Mouse (Mus musculus): ENCODE measurements around the gene Stap2.

DNA sequence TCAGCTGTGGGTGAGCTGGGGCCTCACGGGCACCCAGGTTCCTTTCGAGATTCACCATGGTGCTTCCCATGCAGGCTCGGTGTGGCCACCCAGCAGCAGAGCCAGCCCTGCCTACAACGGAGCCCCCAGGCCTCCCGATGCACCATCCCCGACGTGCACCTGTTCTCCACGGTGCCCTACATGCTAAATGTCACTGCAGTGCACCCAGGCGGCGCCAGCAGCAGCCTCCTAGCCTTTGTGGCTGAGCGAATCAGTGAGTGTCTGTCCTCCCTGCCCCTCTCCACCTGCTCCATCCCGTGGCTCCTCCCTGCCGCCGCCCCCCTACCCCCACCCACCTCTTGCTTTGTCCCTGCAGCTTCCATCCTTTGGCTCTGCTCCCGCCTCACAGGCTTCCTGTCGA is 51.2 kb downstream of the Stap2 start:
- no peak for TF ChIP-seq POLR2A (IDR thresholded peaks at IDR 0.05; ENCODE audit: insufficient read length, low read depth)
- TF ChIP-seq MAX (IDR thresholded peaks at IDR 0.05; ENCODE audit: low read depth) = no peak
- TF ChIP-seq USF1 (IDR thresholded peaks at IDR 0.05; ENCODE audit: low read depth) = no peak
- no peak for TF ChIP-seq E2F4 (IDR thresholded peaks at IDR 0.05; ENCODE audit: insufficient read depth)
- no peak for TF ChIP-seq TCF12 (IDR thresholded peaks at IDR 0.05; ENCODE audit: insufficient read depth, poor library complexity, severe bottlenecking)
- TF ChIP-seq POLR2AphosphoS2 (IDR thresholded peaks at IDR 0.05; ENCODE audit: insufficient read length, low read depth) = no peak
- TF ChIP-seq SRF (IDR thresholded peaks at IDR 0.05; ENCODE audit: control insufficient read depth, insufficient read length, low read depth) = no peak
- TF ChIP-seq CEBPB (IDR thresholded peaks at IDR 0.05; ENCODE audit: insufficient read depth, poor library complexity, severe bottlenecking) = no peak
- TF ChIP-seq MYOG (IDR thresholded peaks at IDR 0.05; ENCODE audit: control insufficient read depth in 1 of 3, insufficient read depth in 1 of 3, insufficient read length in 2 of 3, low read depth in 2 of 3) = no peak
- TF ChIP-seq MYOD1 (IDR thresholded peaks at IDR 0.05; ENCODE audit: control insufficient read depth in 1 of 3, insufficient read length in 2 of 3, low read depth in 2 of 3) = no peak
- TF ChIP-seq TCF3 (IDR thresholded peaks at IDR 0.05; ENCODE audit: insufficient read length, low read depth) = no peak
- TF ChIP-seq REST (IDR thresholded peaks at IDR 0.05; ENCODE audit: insufficient read depth, insufficient read length) = no peak
